Mouse (Mus musculus) brain, adult 2 months (tissue): ENCODE results near the gene Itgb7.

Experiments used
- DNase-seq: peaks from one replicate; pipeline ENCODE4 v3.0.0; 2011; ENCODE audit warnings: low read depth, low spot score

Itgb7 gene

DNA sequence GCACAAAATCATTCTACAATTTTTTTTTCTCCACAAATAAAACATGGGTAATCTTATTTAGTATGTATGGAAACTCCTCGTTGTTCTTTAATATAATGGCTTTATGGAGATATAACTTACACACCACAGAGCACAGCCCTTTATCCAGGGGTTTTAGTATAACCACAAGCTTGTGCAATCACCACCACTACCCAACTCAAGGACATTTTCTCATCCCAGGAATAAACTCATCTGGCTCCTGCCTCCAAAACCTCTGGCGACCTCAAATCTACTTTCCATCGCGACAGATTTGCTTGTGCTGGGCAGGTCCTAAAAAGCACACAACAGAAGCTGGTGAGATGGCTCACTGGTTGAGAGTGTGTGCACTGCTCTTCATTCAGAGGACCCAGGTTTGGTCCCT is 38.1 kb downstream of the Itgb7 start:
- no peak for DNase-seq

DNA sequence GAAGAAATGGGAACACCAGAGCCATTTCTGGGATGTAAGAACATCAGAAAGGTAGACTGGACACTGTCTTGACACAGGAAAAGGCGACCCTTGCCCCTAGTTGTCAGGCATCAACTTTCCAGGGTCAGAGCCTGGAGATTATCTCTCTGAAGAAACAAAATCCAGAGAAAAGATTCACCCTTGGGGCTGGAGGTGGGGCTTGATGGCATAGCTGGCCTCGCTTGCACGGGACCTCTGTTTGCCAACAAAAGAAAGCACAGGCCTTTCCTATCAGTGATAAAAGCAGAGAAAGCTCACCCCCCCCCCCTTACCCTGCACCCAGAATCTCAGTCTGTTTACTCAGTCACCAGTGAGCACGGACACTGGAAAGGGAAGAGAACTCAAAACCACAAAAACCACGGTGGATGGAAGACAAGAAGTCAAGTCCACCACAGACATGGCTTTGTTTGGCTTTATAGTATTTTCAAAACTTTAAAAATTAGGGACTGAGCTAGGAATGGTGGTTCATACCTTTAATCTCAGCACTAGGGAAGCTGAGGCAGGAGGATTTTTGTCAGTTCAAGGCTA is 38.8 kb downstream of the Itgb7 start:
- no peak for DNase-seq

DNA sequence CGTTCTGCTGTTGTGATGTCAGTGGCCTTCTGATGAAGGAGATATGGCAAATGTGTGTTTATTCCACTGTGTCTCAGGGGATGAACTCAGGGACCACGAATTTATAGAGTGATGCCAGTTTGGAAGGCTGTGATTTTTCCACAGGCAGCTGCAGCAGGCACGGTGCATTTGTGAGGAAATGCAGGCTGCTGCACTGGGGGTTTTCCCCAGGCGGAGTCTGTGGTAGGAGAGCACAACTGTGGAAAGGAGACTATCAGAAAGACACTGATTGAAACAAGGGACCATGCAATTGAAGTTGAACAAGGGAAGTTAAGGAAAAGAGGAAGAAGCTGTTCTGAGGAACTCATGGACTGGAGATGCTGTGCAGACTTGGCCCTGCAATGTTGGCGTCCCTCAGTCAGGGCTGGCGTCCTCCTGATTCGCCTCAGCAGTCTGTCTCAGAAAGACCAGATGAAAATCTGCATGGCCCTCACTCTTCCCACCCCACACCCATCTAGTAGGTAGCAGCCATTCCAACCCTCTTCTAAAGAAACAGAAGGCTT is 39.4 kb downstream of the Itgb7 start:
- DNase-seq = no peak

DNA sequence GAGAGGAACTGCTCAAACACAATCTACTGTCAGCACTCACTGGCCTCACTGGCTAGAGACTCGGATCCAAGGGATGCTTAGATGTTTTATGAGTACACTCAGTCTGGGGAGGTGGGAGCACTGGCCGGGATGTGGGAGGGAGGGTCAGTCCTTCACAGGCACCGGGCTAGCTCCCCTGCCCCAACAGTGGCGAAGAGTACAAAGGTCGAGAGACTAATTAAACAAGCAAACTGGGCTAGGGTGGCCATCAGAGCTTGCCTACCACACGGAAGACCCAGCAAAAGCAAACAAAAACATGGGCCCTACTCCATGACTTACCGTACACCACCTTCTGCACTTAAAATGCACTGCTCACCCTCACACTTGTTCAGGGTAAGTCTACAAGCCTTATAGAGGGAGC is 40.0 kb downstream of the Itgb7 start:
- DNase-seq = no peak

DNA sequence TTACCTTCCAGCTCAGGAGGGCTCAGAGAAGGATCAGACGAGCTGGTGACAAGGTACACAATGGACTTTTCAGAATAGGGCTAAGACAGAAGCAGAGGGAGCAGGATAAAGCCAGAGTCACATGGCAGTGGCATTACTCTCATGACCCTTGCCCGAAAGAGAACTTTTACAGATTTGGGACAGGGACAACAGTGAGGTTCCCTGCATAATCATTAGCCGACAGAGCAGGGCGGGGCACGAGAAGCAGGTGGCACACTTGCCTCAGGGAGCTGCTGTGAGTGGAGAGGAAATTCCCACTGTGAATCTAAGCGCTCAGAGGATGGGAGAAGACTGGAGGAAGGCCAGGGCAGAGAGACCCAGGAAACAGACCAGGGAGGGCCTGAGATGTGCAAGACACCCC is 42.9 kb downstream of the Itgb7 start:
- no peak for DNase-seq

DNA sequence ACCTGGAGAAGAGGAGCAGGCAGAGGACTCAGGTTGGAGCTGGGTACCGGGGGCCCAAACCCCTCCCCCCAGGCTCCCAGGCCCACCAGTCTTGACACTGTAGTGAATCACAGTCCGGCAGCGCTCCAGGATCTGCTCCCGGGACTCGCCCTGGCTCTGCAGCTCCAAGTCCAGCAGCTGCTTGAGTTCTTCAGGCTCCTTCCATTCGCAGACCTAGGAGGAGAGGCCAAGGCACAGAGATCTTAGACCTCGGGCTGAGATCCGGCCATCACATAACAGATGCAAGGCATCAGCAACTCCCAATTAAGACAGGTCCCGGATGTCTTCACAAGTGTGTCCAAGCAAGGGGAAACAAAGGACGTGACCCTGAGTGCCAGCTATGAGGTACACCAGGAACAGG is 43.6 kb downstream of the Itgb7 start:
- DNase-seq = no peak

DNA sequence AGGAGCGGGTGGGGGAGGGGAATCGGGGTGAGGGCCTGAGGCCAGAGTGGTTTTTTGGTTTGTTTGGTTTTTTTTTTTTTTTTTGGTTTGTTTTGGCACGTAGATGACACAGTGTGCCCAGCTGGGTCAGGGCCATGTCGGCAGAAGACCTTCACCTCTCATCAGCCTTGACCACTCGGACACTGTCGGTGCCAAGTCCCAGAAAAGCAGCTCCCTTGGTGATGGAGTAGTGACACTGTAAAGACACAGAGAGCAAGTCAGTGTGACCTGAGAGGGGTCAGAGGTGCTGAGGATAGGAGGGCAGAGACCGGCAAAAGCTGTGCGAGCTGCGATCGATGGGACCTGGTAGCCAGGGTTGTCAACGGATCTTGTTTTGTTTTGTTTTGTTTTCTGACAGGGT is 45.5 kb downstream of the Itgb7 start:
- no peak for DNase-seq

DNA sequence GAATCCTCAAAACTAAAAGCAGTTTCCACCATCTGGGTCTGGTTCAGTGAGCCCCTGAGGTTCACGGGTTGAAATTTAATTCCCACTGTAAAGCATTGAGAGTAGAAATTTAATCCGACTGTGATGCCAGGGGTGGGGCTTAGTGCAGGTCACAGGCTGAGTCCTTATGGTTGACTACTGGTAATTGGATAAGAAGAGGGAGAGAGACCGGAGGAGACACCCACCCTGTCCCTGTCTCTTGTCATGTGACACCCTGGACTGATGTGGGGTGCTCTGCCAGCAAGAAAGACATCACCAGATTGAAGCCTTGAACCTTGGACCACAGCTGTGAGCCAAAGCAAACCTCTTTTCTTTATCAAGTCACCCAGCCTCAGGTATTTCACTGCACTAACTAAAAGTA is 48.7 kb downstream of the Itgb7 start:
- DNase-seq = no peak

DNA sequence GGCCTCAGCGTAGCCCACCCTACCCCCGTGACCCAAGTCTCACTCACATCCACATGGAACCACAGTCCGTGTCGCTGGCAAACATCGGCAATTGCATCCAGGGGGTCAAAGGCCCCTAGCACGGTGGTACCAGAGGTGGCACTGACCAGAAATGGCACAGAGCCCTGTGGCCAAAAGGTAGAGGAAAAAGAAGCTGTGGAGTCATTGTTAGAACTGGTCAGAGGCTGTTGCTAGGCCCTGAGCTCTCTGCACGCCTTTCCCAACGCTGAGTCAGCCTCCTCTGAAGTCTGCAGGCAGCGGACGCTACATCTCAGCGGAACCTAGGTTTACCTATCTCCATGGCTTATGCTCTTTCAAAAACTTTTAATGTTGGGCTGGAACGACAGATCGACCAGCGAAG is 51.8 kb downstream of the Itgb7 start:
- no peak for DNase-seq

DNA sequence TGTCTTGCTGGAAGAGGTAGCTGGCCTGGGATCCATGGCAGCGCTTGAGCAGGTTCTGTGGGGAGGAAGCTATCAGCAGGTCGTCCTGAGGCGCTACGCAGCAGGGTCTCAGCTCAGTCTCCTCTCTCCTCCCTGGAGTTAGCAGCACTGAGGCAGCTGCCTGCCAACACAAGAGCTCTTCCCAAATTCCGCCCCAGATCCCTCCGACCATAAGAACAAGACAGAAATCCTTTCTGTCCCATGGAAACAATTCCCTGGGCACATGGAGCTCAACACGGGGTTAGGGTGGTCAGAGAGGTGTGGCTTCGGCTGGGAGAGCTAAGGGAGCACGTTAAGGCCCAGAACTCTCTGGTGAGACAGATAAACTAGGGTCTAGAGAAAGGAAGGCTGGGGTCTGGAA is 52.6 kb downstream of the Itgb7 start:
- no peak for DNase-seq

DNA sequence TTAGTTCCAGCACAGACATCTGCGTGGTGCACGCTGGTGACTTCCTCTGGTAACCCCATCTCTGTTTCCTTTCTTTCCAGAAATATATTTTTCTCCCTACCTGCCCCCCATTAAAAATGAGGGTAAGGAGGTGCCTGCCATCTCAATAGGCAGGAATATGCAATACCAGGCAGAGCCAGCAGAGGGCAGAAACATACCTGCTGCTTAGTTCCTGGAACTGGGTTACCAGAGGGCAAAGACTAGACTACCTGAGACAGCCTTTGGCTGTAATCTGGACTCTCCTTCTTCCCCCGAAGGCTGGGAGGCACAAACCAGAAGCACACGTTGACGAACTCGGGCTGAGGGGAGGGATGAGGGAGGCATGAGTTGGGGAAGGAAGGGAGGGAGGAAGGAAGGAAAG is 53.5 kb downstream of the Itgb7 start:
- peak; percentile 88 for DNase-seq

DNA sequence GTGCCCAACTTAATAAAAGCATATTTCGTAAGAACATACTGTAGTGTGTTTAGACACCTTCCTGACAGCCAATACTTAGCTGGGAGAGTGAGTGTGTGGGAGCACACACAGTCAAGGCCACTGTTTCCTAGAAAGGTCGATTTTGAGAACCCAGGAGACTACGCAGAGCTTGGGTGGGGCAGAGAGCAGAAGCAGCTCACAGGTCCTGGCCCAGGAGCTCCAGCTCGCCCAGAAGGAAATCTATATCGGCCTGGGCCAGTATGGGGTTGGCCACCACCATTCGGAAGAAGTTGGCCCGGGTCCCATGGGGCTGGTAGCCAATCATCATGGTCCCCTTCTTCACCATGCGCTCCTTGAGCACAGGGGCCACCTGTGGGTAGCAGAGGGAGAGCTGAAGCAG is 54.3 kb downstream of the Itgb7 start:
- no peak for DNase-seq

DNA sequence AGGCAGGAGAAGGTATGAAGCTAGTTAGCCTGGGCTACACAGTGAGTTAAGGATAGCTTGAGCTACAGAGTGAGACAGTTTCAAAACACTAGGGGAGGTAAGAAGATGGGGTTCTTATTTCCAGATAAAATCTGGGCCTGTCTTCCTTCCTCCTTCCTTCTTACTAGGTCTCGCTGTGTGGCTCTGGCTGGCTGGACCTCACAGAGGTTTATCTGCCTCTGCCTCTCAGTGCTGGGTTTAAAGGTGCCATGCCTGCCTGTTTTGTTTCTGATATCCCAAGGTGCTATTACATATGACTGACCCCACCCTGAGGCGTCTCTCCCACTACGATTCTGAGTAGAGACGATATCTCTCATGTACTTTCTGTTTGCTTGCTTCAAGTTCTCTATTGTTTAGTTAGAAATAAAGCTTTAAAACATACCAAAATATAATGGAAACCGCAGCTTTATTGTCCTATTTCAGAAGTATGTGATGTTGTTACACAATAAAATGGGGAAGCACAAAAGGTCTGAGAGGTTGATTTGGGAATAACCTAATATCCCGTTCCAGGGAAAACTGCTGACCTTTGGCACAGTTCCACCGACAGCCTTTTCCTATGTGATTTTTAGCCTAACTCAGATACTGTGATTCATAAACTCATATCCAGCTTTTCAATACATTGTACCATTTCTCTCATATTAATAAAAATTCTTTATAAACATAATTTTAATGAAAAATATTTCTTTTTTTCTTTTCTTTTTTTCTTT is 55.0 kb downstream of the Itgb7 start:
- no peak for DNase-seq

DNA sequence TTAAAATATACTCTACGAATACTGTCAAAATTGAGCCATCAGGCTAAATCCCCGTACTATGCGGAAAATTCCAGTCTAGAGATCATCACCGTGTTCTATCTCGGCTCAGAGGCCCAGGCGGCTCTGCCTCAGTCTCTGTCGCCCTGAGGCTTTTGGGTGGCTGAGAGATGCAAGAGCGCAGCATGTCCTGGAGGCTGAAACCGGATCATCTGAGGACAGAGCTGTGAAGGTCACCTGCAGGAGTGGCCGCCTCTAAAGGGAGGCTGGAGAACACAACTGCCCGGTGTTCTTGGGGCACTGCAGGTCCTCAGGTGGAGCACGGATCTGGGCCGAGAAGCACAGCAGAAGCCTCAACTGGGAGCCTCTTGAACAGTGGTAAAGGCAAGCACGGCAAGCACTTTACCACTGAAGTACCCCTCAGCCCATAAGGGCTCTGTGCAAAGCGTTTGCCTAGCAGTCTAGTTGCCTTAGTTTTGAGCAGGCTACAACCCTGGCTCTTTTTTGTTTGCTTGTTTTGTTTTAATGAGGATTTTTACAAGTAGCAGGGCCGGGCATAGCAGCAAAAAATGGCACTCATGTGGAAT is 55.9 kb downstream of the Itgb7 start:
- DNase-seq = no peak

DNA sequence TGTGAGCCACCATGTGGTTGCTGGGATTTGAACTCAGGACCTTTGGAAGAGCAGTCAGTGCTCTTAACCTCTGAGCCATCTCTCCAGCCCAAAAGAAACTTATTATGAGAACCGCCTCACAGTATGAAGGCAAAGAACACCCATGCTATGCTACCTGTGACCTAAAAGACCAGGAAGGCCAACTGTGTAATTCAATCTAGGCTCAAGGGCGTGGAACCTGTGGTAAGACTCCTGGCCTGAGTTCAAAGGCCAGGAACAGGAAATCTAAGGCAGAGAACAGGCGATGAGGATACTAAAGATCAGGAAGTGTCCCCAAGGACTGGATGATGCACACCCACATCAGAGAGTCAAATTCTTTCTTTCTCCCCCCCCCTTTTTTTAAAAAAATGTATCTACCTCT is 58.2 kb downstream of the Itgb7 start:
- DNase-seq = no peak

DNA sequence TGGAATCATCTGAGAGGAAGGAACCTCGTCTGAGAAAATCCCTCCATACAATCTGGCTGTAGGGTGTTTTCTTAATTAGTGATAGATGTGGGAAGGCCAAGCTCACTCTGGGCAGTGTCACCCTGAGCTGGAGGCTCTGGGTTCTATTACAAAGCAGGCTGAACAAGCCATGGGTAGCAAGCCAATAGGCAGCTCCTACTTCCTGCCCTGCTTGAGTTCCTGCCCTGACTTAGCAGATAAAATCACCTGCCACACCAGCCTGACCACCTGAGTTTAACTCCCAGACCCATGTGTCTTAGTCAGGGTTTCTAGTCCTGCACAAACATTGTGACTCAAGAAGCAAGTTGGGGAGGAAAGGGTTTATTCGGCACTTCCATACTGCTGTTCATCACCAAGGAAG is 62.7 kb downstream of the Itgb7 start:
- DNase-seq = no peak

DNA sequence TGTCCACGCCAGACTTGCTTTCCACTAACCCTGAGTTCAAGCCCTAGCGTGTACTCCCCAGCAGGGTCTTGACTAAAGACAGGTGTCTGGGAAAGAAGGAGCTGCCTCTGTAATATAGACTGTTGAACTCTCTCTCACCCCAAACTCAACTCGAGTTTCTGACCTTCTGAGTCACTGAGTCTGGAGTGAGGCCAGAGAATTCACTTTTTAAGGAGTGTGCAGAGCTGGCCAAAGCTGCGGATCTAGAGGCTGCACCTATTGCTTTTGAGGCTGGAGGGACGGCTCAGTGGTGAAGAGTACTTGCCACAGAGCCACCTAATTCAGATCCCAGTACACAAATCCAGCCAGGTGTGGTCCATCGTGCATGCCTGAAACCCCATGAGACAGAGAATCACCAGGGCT is 64.1 kb downstream of the Itgb7 start:
- DNase-seq = no peak
